Mouse (Mus musculus) yolk sac, embryonic 10.5 days (tissue): ENCODE measurements around the gene Slc38a8.

Experiments
- DNase-seq: peaks from one replicate; pipeline ENCODE4 v3.0.0-alpha.2; 2017; ENCODE audit warnings: low spot score

Gene Slc38a8

DNA sequence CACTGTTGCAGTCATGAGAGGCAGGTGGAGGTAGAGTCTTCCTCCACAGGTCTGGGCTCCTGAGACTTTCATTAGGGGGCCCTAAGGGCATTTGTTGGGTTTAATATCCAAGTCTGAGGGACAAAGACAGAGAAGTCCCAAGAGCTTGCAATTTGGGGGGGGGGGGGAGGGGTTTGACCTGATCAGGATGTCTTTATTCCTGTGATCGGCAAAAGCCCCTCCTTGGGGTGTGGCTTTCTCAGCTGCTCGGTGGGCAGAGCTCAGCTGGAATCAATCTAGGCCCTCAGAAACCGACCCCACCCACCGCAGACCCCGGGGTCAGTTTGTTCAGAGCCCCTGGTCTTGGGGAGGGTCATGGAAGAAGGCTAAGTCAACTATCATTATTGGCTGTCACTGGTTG lies at the start of gene Slc38a8:
Slc38a8 (minus strand) TSS at position 101 of the 400 bp plus-strand sequence.
- no peak for DNase-seq

DNA sequence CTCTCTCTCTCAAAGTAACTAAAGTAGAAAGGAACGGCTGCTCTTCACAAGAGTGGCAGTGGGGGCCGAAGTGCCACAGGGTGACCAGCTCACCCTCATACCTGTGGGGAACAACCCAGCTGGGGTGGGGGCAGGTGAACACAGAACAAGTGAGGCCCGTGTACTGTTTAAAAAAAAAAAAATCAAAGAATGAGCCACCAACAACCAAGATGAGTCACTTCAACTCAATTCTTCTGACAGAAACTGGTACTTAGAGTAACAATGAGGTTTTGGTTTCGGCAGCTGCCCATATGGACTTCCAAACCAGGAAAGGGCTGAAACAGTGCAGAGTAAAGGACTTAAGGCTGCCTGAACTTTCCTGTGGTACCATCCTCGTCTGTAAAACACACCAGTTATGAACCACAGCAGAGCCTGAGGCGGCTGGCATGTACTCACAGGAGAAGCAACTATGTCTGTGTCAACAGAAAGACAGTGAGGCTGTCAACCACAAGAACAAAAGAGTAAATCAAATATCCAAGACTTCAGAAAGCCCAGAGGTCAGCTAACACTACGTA lies 47.1 kb upstream of the Slc38a8 start:
- no peak for DNase-seq

- DNase-seq, result peak; percentile 56
These were observed 45.7 kb upstream of the Slc38a8 start for GRCm38 (mm10) chr8:119547019-119547691.

DNA sequence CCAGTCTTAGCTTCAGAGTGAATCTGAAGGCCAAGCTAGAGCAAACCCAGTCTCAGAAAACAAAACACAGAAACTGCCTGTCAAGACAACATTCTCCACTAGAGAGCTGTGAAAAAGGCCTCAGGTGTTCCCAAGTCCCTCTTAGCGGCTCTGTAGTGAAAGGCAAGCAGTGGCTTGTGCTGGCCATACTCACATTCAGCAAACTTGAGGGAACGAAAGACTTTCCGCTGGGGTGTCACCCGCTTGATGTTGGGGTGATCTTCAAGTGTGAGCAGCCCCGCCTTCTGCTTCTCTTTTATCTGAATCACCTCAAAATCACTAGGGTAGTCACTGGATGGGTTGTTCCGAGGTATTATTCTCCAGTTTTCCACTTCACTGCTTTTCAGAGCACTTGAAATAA lies 44.3 kb upstream of the Slc38a8 start:
- DNase-seq, result no peak

- DNase-seq, result no peak
These were observed 43.7 kb upstream of the Slc38a8 start for GRCm38 (mm10) chr8:119545180-119545579.

DNA sequence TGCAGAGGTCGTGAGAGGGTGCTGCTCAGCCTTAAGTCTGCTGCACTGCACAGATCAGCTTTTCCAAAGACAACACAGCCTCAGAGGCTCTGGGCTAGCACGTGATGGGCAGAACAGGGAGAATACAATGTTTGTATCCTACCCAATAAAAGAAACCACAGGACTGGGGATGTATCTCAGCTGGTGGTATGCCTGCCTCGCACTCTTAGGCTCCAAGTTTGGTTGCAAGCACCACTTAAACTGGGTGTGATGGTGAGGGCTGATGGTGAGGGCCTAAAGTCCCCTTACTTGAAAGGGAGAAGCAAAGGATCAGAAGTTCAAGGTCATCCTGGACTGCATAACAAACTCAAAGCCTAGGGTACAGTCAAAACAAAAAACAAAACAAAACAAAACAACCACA lies 43.1 kb upstream of the Slc38a8 start:
- DNase-seq, result no peak

- no peak for DNase-seq
These were observed 30.5 kb upstream of the Slc38a8 start for GRCm38 (mm10) chr8:119531973-119532372.

- no peak for DNase-seq
These were observed 29.9 kb upstream of the Slc38a8 start for GRCm38 (mm10) chr8:119531397-119531796.

DNA sequence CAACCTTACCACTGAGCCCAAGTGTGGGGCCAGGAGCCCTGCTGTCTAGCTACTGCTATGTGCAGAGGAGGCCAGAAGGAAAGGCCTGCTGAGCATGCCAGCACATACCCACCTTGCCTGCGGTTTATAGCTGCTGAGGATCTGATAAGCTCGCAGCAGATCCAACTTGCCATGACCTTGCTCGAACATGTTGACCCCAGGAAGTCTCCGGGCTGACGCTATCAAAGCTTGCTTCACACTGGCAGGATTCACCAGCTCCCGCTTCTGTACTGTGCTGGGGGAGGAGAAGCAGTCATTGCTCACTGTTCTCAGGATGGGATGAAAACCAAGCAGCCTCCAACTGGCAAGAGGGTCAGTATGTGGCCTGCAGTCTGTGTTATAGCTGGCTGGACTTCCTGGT lies 29.4 kb upstream of the Slc38a8 start:
- no peak for DNase-seq

DNA sequence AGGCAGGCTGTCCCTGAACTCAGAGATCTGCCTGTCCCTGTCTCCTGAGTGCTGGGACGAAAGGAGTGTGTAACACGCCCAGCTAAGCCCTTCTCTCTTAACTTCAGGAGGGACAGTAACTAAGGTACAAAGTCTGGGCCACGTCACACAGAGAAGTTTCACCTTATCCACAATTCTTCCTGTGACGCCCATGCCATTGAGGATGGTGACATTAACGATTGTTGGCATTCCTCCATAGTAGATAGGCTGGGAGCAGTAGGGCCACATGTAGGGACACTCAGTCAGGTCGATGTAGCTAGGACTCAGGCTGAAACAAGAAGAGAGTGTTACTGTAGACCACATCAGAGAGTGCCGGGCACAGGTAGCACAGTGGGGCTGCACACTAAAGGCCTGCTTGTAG lies 27.3 kb upstream of the Slc38a8 start:
- no peak for DNase-seq

DNA sequence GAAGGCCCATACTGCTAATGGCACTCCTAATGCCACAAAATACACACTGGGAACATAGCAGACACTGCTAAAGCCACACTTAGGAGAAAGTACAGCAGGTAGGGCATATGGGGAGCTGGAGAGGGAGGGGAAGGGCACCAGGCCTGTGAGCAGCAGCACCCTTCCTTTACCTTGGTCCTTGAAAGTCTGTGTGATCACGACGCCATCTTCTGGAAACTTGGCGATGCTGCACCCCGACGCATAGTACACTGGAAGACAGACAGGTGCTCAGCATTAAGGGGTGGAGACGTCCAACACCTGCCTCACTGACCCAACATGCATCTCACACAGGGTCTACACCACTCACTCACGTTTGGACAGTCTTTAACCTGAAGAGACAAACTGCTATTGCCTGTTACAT lies 18.6 kb upstream of the Slc38a8 start:
- no peak for DNase-seq

DNA sequence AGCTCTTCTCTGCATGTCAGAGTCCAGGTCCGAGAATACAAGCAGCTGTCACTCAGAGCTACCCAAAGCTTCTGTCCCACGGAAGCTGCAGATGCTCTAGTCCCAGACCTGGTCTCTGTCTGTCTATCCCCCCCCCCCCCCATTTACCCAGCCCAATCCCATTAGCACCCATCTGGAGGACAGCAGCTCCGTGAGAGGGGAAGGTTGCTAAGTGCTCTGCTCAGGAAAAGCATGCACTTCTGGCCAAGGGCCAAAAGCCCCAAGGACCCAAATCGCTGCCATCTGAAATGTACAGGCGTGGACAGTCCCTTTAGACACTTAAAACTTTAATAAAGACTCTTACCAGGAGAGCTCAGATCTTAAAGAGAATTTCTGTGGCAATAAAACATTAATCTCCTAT lies 15.2 kb upstream of the Slc38a8 start:
- DNase-seq, result no peak

DNA sequence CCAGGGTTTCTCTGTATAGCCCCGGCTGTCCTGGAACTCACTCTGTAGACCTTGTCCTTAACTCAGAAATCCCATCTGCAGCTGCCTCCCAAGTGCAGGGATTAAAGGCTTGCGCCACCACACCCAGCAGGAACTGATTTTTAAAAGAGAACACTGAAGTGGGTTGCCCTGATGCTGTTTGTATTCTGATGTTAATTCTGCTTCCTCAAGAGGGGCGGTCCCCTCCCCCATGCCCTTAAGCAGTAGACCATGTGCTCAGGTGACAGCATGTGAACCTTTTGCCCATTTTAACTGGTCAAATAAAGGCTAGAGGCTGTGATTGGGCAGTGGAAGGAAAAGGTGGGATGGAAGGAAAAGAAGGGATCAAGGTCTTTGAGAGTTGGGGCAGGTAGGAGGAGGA lies 14.3 kb upstream of the Slc38a8 start:
- DNase-seq, result no peak

GRCm38 (mm10) chr8:119514940-119515339 lies 13.4 kb upstream of the Slc38a8 start:
- DNase-seq, result no peak

- no peak for DNase-seq
These were observed 11.9 kb upstream of the Slc38a8 start for GRCm38 (mm10) chr8:119513405-119513804.

- DNase-seq, result no peak
These were observed 10.2 kb upstream of the Slc38a8 start for GRCm38 (mm10) chr8:119511722-119512121.

- no peak for DNase-seq
These were observed 9.0 kb upstream of the Slc38a8 start for GRCm38 (mm10) chr8:119510471-119510870.

- no peak for DNase-seq
These were observed 4.6 kb upstream of the Slc38a8 start for GRCm38 (mm10) chr8:119506106-119506505.

GRCm38 (mm10) chr8:119505488-119505887 lies 4.0 kb upstream of the Slc38a8 start:
- no peak for DNase-seq

- DNase-seq, result no peak
These were observed 1.8 kb upstream of the Slc38a8 start for GRCm38 (mm10) chr8:119503191-119503767.

- DNase-seq, result no peak
These were observed 613 bp upstream of the Slc38a8 start for GRCm38 (mm10) chr8:119502111-119502510.

- DNase-seq, result no peak
These were observed 1.7 kb downstream of the Slc38a8 start for GRCm38 (mm10) chr8:119499836-119500235.

DNA sequence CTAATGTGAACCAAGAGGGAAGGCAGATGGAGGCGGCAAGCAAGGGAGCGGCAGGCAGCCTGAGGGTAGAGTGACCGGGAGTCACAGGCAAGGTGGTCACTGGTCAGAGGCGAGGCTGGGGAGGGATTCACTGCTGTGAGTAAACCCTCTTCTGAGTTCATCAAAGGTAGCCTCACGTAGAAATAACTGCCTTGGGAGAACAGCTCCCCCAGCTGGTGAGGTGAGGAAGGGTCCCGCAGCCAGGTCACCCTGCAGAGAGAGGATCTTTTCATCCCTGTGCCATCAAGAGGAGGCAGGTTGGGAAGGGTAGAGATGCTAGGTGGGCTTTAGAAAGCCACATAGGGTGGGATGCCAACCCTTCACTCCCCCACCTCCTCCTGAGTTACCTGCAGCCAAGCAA lies 4.7 kb downstream of the Slc38a8 start:
- DNase-seq, result peak; percentile 55

DNA sequence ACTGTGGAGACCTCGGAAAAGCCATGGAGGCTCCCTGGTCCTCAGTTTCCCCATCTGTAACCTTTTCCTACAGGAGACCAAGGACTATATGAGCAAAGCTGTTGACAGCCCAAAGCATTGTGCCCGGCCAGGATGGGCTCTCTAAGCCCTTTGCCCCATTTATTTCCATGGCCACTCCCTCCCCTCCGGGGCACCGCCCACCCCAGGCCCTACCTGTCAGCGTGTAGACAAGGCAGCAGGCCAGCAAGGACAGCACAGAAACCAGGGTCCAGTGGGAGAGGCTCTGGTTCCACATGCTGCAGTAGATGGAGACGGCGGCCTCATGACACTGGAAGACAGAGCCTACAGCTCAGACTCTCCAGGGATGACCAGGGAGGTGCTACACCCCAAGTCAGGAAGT lies 14.4 kb downstream of the Slc38a8 start:
- DNase-seq, result no peak
